Mouse (Mus musculus): ENCODE measurements around the gene Tspan14.

DNA sequence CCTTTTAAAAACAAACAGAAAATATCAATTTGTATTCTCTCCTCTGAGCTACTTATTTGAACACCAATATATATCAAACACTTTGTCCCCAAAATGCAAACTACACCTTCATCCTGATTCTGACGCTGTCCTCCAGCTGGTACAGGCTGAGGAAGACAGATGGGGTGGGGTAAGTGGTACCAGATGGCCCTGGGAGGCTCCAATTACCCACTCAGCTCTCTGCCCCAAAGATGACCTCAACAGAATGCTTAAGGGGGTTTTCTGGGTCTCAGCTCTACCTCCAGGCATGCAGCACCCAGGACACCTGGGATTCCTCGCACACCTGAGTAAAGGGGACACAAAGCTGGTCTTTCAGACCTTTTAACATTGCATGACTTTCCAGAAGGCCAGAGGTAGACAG lies 13.9 kb downstream of the Tspan14 start:
- TF ChIP-seq POLR2A (IDR thresholded peaks at IDR 0.05; ENCODE audit: borderline replicate concordance, control insufficient read depth, low read depth, low read length) = no peak
- no peak for TF ChIP-seq CTCF (IDR thresholded peaks at IDR 0.05; ENCODE audit: control insufficient read depth, insufficient read depth, low read length)

Data from bone marrow, adult 2 months (tissue).